8 mouse cellular contexts compared by ENCODE assay signal in the genomic region with DNA sequence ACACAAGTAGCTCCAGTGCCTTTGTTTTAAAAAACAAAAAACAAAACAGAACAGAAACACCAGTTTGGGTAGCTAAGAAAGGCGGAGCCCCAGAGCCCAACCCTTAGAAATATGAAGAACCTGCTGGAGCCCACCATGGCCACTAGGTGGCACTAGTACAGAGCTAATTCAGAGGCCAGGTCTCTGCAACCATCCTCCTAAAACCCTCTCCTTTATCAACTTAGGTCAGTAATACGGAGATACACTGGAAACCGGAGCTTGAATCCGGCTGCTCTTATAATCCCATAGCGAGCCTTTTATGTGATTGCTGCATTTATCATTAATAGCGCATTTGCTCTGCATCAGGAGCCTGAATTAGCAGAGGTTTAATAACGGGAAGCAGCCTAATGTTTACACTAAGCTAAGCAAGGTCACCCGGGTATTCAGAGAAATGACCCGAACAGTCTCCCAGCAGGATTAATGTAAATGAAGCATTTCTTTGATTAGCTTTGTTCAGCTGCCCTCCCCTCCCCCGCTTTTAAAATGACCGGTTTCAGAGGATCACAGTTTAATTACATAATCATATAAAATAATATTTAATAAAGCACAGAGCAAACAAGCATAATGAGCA. TPM values are rescaled to one million over a fixed set of nuclear protein-coding genes. Genes with fewer than 3 reads are reported as not detected.
DNase-seq lines count a peak whose midpoint lies in the region; ATAC-seq and TF ChIP-seq lines count a peak whose summit lies in the region.

No protein-coding gene starts in this region.

- TF ChIP-seq CTCF in C2C12 (IDR thresholded peaks at IDR 0.05; ENCODE audit: control insufficient read depth, insufficient read depth, insufficient read length): peak; percentile 2
- TF ChIP-seq CTCF in bone marrow macrophage, adult 2 months (IDR thresholded peaks at IDR 0.05; ENCODE audit: low read depth, low read length): peak; percentile 77

- no peaks in the 10 kb centered on the region for H3K79me3 ChIP-seq in C2C12 (ENCODE audit: low read depth)

- DNase-seq in heart, adult 9 months (ENCODE audit: low spot score in 2 of 2): peak; percentile 42 to 61
- DNase-seq in kidney, adult 9 months: peak; percentile 76
- DNase-seq in midbrain, embryonic 14.5 days: peak; percentile 95
- DNase-seq in spleen, postnatal 10 days (ENCODE audit: low spot score in 2 of 2): peak; percentile 29 to 73

- TF ChIP-seq POLR2A in bone marrow macrophage, adult 2 months (IDR thresholded peaks at IDR 0.05; ENCODE audit: borderline replicate concordance, low read depth, low read length): no peak

- H3K4me1 ChIP-seq in bone marrow macrophage, adult 2 months (ENCODE audit: control insufficient read depth, insufficient read depth, low read length): peaks cover 16% of the 10 kb centered on the region
- H3K4me1 ChIP-seq in embryonic facial prominence, embryonic 15.5 days: peaks cover 24% of the 10 kb centered on the region
- peaks cover 39% of the 10 kb centered on the region for H3K4me1 ChIP-seq in limb, embryonic 13.5 days
- peaks cover 4% of the 10 kb centered on the region; the same call in 1 of the 2 replicates for H3K4me1 ChIP-seq in midbrain, embryonic 14.5 days (ENCODE audit: control insufficient read depth, insufficient read depth, low read length)

- ATAC-seq in embryonic facial prominence, embryonic 15.5 days (ENCODE audit: insufficient number of reproducible peaks, low FRiP score, low TSS enrichment, low read depth): peak; percentile 53
- peak; percentile 72 for ATAC-seq in limb, embryonic 13.5 days (ENCODE audit: low FRiP score, low read depth)
- peak; percentile 76 for ATAC-seq in midbrain, embryonic 14.5 days (ENCODE audit: low FRiP score, low TSS enrichment)

- H3K9ac ChIP-seq in embryonic facial prominence, embryonic 15.5 days: no peak overlapping the region
- H3K9ac ChIP-seq in limb, embryonic 13.5 days: no peak overlapping the region
- no peak overlapping the region; the same call in 1 of the 2 replicates for H3K9ac ChIP-seq in midbrain, embryonic 14.5 days (replicated peaks; ENCODE audit: low read length)

- WGBS in embryonic facial prominence, embryonic 15.5 days: 1% methylated on average over 11 of the region's 11 CpGs
- WGBS in limb, embryonic 13.5 days: 3% methylated on average over 11 of the region's 11 CpGs
- WGBS in midbrain, embryonic 14.5 days: 3% methylated on average over 11 of the region's 11 CpGs

- H3K79me2 ChIP-seq in C2C12 (ENCODE audit: control insufficient read depth, insufficient read depth): no peaks in the 10 kb centered on the region

- H3K9me3 ChIP-seq in embryonic facial prominence, embryonic 15.5 days (replicated peaks): no peaks in the 10 kb centered on the region
- 0 out of 2 replicates have a peak, but pooled peaks cover 4% of the 10 kb centered on the region for H3K9me3 ChIP-seq in limb, embryonic 13.5 days
- no peaks in the 10 kb centered on the region for H3K9me3 ChIP-seq in midbrain, embryonic 14.5 days (ENCODE audit: control insufficient read depth, low read length)

- no peak overlapping the region for H3K27ac ChIP-seq in bone marrow macrophage, adult 2 months (ENCODE audit: insufficient read depth, low read depth, low read length)
- no peak overlapping the region for H3K27ac ChIP-seq in embryonic facial prominence, embryonic 15.5 days (replicated peaks)
- H3K27ac ChIP-seq in limb, embryonic 13.5 days: 0 out of 2 replicates have a peak overlapping the region, but pooled peaks have one; percentile 10
- H3K27ac ChIP-seq in midbrain, embryonic 14.5 days (replicated peaks; ENCODE audit: low read depth, low read length): peak overlapping the region; percentile 83

- H3K4me2 ChIP-seq in embryonic facial prominence, embryonic 15.5 days (replicated peaks): peak overlapping the region; percentile 44
- peak overlapping the region; percentile 61 for H3K4me2 ChIP-seq in limb, embryonic 13.5 days (replicated peaks)
- peak overlapping the region; percentile 50 for H3K4me2 ChIP-seq in midbrain, embryonic 14.5 days (ENCODE audit: low read length)

- H3K27me3 ChIP-seq in C2C12 (ENCODE audit: control insufficient read depth, insufficient read depth, insufficient read length): no peaks in the 10 kb centered on the region
- H3K27me3 ChIP-seq in embryonic facial prominence, embryonic 15.5 days: 0 out of 2 replicates have a peak, but pooled peaks cover 4% of the 10 kb centered on the region
- H3K27me3 ChIP-seq in limb, embryonic 13.5 days: peaks cover 28% of the 10 kb centered on the region
- no peaks in the 10 kb centered on the region for H3K27me3 ChIP-seq in midbrain, embryonic 14.5 days (ENCODE audit: control insufficient read depth, insufficient read depth, low read length)

- no peaks in the 10 kb centered on the region for H3K36me3 ChIP-seq in C2C12 (ENCODE audit: control insufficient read depth, insufficient read depth)
- H3K36me3 ChIP-seq in embryonic facial prominence, embryonic 15.5 days: no peaks in the 10 kb centered on the region
- H3K36me3 ChIP-seq in limb, embryonic 13.5 days: no peaks in the 10 kb centered on the region
- no peaks in the 10 kb centered on the region for H3K36me3 ChIP-seq in midbrain, embryonic 14.5 days (ENCODE audit: control insufficient read depth, insufficient read depth, low read length)

- no peak overlapping the region for H3K4me3 ChIP-seq in C2C12 (ENCODE audit: insufficient read depth, poor library complexity, severe bottlenecking)
- no peak overlapping the region for H3K4me3 ChIP-seq in bone marrow macrophage, adult 2 months (ENCODE audit: insufficient read depth, low read length)
- H3K4me3 ChIP-seq in embryonic facial prominence, embryonic 15.5 days (replicated peaks): peak overlapping the region; percentile 25
- H3K4me3 ChIP-seq in limb, embryonic 13.5 days: peak overlapping the region; percentile 26
- peak overlapping the region; percentile 16 for H3K4me3 ChIP-seq in midbrain, embryonic 14.5 days (replicated peaks; ENCODE audit: low read depth, low read length)

- H3ac ChIP-seq in C2C12 (ENCODE audit: control insufficient read depth, insufficient read length, low read depth): no peak overlapping the region

TF ChIP-seq in C2C12, 6 proteins besides CTCF, POLR2A, EP300 and RAD21:
- no peak for TF ChIP-seq FOSL1 (IDR thresholded peaks at IDR 0.05; ENCODE audit: insufficient read depth, low read length, poor library complexity, severe bottlenecking)
- TF ChIP-seq CEBPB (IDR thresholded peaks at IDR 0.05; ENCODE audit: low read depth): no peak
- no peak for TF ChIP-seq MYOG (IDR thresholded peaks at IDR 0.05; ENCODE audit: control insufficient read depth, extremely low read depth, insufficient read length)
- TF ChIP-seq MYOD1 (IDR thresholded peaks at IDR 0.05; ENCODE audit: control insufficient read depth, insufficient read length, low read depth): no peak
- TF ChIP-seq USF1 (IDR thresholded peaks at IDR 0.05; ENCODE audit: low read depth): no peak
- no peak for TF ChIP-seq MAX (IDR thresholded peaks at IDR 0.05)

RNA-seq across cellular contexts. Expression of a gene that starts 53.9 kb away (rescaled TPM):
- polyA plus RNA-seq in C2C12 (2012; fragmentation: generic; extraction: Trizol): not detected
- polyA plus RNA-seq in bone marrow macrophage, adult 2 months (2012; ENCODE audit: insufficient read depth, insufficient read length, missing spikeins): not detected in 2 replicates
- polyA plus RNA-seq in embryonic facial prominence, embryonic 15.5 days (2015; fragmentation: Nextera tagmentation; extraction: Ambion mirVana): not detected in 2 replicates
- polyA plus RNA-seq in limb, embryonic 13.5 days (2015; fragmentation: Nextera tagmentation; extraction: Ambion mirVana): not detected in 2 replicates
- polyA plus RNA-seq in midbrain, embryonic 14.5 days (2014; fragmentation: Nextera tagmentation; extraction: Ambion mirVana): not detected in 2 replicates

Comparison
In these comparisons a context has a peak if more than half of its experiments do, and no peak if none do; other contexts are left out.
1. H3K4me3 ChIP-seq: peak in embryonic facial prominence, embryonic 15.5 days (single experiment), limb, embryonic 13.5 days (single experiment) and midbrain, embryonic 14.5 days (single experiment); none in C2C12 (single experiment) and bone marrow macrophage, adult 2 months (single experiment).
2. H3K27ac ChIP-seq: peak in limb, embryonic 13.5 days (single experiment) and midbrain, embryonic 14.5 days (single experiment); none in bone marrow macrophage, adult 2 months (single experiment) and embryonic facial prominence, embryonic 15.5 days (single experiment).
3. Peak in every context shown above with its lines, with median percentiles within 50 percentile points of each other: ATAC-seq, H3K4me2 ChIP-seq and DNase-seq.